Mouse (Mus musculus) layer of hippocampus, adult 2 months (tissue): ENCODE measurements at regions not wholly inside any gene's neighbourhood (a gene's known extent, or its start where the extent isn't known, plus 50 kb on each side); places are given as distances from the start of the nearest gene placed in this dataset.

Source experiments
- DNase-seq, 2 experiments: peaks; one replicate each; pipeline ENCODE4 v3.0.0; 2022; ENCODE audit warnings: low spot score in 2 of 2
- H3K27ac ChIP-seq: fragments of 200-600 bp; 2 replicates; pipeline ENCODE4 v1.8.1; 2022
- H3K4me3 ChIP-seq: fragments of 200-600 bp; 2 replicates; pipeline ENCODE4 v1.8.1; 2022; ENCODE audit warnings: mild to moderate bottlenecking
- CTCF ChIP-seq: fragments of 200-600 bp; conservative IDR thresholded peaks from 2 replicates; pipeline ENCODE4 v1.8.1; 2022; ENCODE audit warnings: antibody characterized with exemption, mild to moderate bottlenecking, moderate library complexity

- H3K27ac ChIP-seq: no peak overlapping the region
- no peak for DNase-seq
- no peak for TF ChIP-seq CTCF
- no peak overlapping the region for H3K4me3 ChIP-seq
Measured at GRCm38 (mm10) chr1:79207207-79207606, 232.7 kb downstream of the Scg2 start.

DNA sequence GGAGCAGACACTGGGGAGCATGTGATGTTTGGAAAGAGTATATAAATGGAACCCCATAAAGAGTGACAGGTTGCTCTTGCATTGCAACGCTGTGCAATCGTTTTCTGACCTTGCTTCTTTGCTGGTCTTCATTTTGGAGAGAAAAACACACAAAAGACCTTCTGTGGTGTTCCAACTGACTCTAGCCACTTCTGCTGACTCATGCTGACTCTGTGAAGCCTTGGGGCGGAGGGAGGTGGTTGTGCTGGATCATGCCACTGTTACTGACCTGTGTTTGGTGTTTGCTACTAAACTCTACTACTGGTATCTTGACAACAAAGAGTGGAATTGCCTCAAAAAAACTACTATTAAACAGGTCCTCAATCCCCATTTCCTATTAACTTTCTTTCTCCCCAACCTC is 242.2 kb downstream of the Scg2 start:
- no peak for TF ChIP-seq CTCF
- DNase-seq: no peak
- H3K4me3 ChIP-seq: no peak overlapping the region
- H3K27ac ChIP-seq: no peak overlapping the region

- DNase-seq: no peak
- TF ChIP-seq CTCF: no peak
- H3K4me3 ChIP-seq: no peak overlapping the region
- H3K27ac ChIP-seq: no peak overlapping the region
Measured at GRCm38 (mm10) chr1:79191031-79191430, 248.9 kb downstream of the Scg2 start.

DNA sequence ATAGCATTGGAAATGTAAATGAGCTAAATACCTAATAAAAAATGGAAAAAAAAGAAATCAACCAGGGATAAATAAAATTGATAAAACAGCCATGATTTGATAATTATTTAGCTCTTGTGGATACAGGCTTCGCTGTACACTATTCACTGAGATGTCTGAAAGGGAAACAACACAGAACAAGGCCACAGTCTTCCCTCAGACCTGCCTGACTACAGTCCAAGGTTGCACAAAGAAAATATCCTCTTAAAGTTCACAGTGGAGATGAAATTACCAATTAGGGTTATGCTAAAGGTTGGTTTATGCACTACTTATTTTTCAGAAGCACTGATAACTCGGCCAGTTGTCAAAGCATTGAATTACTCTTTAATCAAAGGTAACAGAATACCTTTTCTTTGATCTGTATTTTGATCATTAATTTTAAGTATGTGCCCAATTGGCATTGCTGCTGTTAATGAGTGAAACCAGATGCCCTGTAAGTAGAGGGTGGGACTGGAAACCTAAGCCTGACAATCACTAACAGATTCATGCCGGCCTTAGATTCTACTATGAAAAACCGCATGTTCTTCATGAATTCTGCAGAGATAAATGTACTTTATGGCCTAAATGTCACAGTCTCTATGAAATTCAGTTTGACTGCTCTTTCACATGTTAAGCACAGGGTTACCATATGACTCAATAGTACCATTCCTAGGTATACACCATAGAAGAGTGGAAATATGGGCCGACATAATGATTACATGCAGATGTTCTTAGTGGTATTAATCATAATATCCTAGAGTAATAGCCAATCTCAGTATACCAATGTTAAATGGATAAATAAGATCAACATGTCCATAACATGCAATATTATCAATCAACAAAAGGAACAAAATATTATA is 256.1 kb downstream of the Scg2 start:
- Histone ChIP-seq H3K27ac (no peak overlapping the region), H3K4me3 (no peak overlapping the region)
- no peak for TF ChIP-seq CTCF
- no peak for DNase-seq

- DNase-seq: no peak
- no peak for TF ChIP-seq CTCF
- Histone ChIP-seq H3K4me3 (no peak overlapping the region), H3K27ac (no peak overlapping the region)
Measured at GRCm38 (mm10) chr1:79144113-79144512, 295.8 kb downstream of the Scg2 start.
